Mouse (Mus musculus): ENCODE results near the gene Gabpb2. TPM values are rescaled to one million over a fixed set of nuclear protein-coding genes. Genes with fewer than 3 reads are reported as not detected.
"Not testable (repeated sequence)": the region's sequence is repeated elsewhere in the genome, so short reads cannot be mapped to it uniquely, and the experiment has no call there.

Gabpb2 gene
- polyA plus RNA-seq, 1 experiment from 2014 or later = 4.5 TPM

DNA sequence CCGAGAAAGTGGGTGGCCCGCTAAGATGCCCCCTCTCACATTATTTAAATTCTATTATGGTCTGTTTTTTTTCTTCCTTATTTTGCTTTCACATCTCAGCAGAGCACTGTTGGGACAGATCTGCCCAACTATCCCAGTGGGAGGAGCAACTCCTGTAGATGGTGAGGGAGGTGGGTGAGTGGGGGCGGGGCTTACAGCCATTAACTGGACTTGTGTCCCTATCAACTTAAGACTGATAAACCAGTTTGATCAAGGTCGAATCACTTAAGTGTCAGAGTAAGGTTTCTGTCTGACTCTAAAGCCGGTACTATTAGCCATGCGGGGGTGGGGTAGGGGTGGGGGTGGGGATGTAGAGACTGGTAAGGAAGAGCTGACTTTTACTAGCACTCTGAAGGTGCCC, 82.7 kb downstream of the Gabpb2 start:
- peak; percentile 68 for DNase-seq (ENCODE audit: low spot score)
- Histone ChIP-seq H3K9ac (ENCODE audit: low read depth, low read length) (0 out of 2 replicates have a peak overlapping the region, but pooled peaks have one; percentile 31), H3K36me3 (ENCODE audit: insufficient read depth, low read length) (peaks cover 3% of the 10 kb centered on the region), H3K27ac (peak overlapping the region; percentile 50; the same call in 1 of the 2 replicates), H3K27me3 (ENCODE audit: insufficient read depth, low read length) (no peaks in the 10 kb centered on the region), H3K4me2 (ENCODE audit: low read length) (peak overlapping the region; percentile 53), H3K4me3 (replicated peaks; ENCODE audit: low read depth, low read length) (peak overlapping the region; percentile 30), H3K4me1 (replicated peaks; ENCODE audit: insufficient read depth, low read length) (peaks cover 12% of the 10 kb centered on the region), H3K9me3 (replicated peaks; ENCODE audit: low read length) (no peaks in the 10 kb centered on the region)
- ATAC-seq (replicated peaks; ENCODE audit: low FRiP score, low read depth) = no peak
- TF ChIP-seq CTCF (IDR thresholded peaks at IDR 0.05; ENCODE audit: low read depth) = no peak
- 18% methylated on average over 6 of the region's 6 CpGs for WGBS

DNA sequence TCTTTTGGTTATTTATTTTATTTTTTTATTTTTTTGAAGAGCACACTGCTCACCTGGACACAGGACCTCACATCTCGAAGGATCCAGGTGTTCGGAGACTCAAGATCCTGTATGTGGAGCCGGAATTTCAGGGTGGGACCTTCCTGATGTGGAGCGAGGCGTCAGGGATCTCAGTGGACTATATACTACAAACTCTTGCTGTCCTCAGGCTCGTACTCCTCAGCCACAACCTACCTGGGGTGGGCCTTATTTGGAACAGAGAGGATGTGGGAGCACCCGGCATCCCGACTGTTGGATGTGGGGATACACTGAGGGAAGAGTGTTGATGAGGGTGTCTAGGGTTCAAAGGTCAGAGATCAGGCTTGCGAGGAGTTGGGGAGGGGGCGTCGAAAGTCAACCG, 83.6 kb downstream of the Gabpb2 start:
- peaks cover 12% of the 10 kb centered on the region for H3K4me1 ChIP-seq (replicated peaks; ENCODE audit: insufficient read depth, low read length)
- not testable (repeated sequence) for DNase-seq (ENCODE audit: low spot score); H3K27ac ChIP-seq; H3K4me2 ChIP-seq (ENCODE audit: low read length); H3K4me3 ChIP-seq (replicated peaks; ENCODE audit: low read depth, low read length); H3K9me3 ChIP-seq (replicated peaks; ENCODE audit: low read length); H3K36me3 ChIP-seq (ENCODE audit: insufficient read depth, low read length); H3K9ac ChIP-seq (ENCODE audit: low read depth, low read length); H3K27me3 ChIP-seq (ENCODE audit: insufficient read depth, low read length)
- WGBS = no CpG with 5 or more reads among the region's 12 CpGs
- peak; percentile 33 for ATAC-seq (replicated peaks; ENCODE audit: low FRiP score, low read depth)

- ATAC-seq (replicated peaks; ENCODE audit: low FRiP score, low read depth) (peak; percentile 88), DNase-seq (ENCODE audit: low spot score) (peak; percentile 99)
- H3K27ac ChIP-seq = peak within 1 kb of the TSS; percentile 72
- H3K4me1 ChIP-seq (replicated peaks; ENCODE audit: insufficient read depth, low read length) = peaks cover 12% of the 10 kb centered on the region
- no peaks in the 10 kb centered on the region for H3K9me3 ChIP-seq (replicated peaks; ENCODE audit: low read length)
- peak; percentile 16; the same call in 1 of the 2 replicates for TF ChIP-seq CTCF (IDR thresholded peaks at IDR 0.05; ENCODE audit: low read depth)
- peak within 1 kb of the TSS; percentile 46 for H3K4me3 ChIP-seq (replicated peaks; ENCODE audit: low read depth, low read length)
- under 1% methylated on average over 20 of the region's 20 CpGs for WGBS
- H3K4me2 ChIP-seq (ENCODE audit: low read length) = peak within 1 kb of the TSS; percentile 67
- H3K27me3 ChIP-seq (ENCODE audit: insufficient read depth, low read length) = no peaks in the 10 kb centered on the region
- 0 out of 2 replicates have a peak, but pooled peaks cover 4% of the 10 kb centered on the region for H3K36me3 ChIP-seq (ENCODE audit: insufficient read depth, low read length)
- peak within 1 kb of the TSS; percentile 63 for H3K9ac ChIP-seq (ENCODE audit: low read depth, low read length)
These were observed 84.0 kb downstream of the Gabpb2 start, which contains the start of the genes Scnm1 and Lysmd1 for GRCm38 (mm10) chr3:95133680-95134101. Gene Scnm1 (minus strand): TSS chr3:95134011. Gene Lysmd1 (plus strand): TSS chr3:95134088.

GRCm38 (mm10) chr3:95133176-95133575, 84.5 kb downstream of the Gabpb2 start:
- H3K4me3 ChIP-seq (replicated peaks; ENCODE audit: low read depth, low read length) = peak overlapping the region; percentile 46
- WGBS = 58% methylated on average over 11 of the region's 11 CpGs
- no peaks in the 10 kb centered on the region for H3K9me3 ChIP-seq (replicated peaks; ENCODE audit: low read length)
- no peak for ATAC-seq (replicated peaks; ENCODE audit: low FRiP score, low read depth)
- peak overlapping the region; percentile 63 for H3K9ac ChIP-seq (ENCODE audit: low read depth, low read length)
- peaks cover 12% of the 10 kb centered on the region for H3K4me1 ChIP-seq (replicated peaks; ENCODE audit: insufficient read depth, low read length)
- no peak for DNase-seq (ENCODE audit: low spot score)
- 0 out of 2 replicates have a peak overlapping the region, but pooled peaks have one; percentile 72 for H3K27ac ChIP-seq
- no peaks in the 10 kb centered on the region for H3K27me3 ChIP-seq (ENCODE audit: insufficient read depth, low read length)
- H3K36me3 ChIP-seq (ENCODE audit: insufficient read depth, low read length) = 0 out of 2 replicates have a peak, but pooled peaks cover 4% of the 10 kb centered on the region
- peak overlapping the region; percentile 67 for H3K4me2 ChIP-seq (ENCODE audit: low read length)
- no peak for TF ChIP-seq CTCF (IDR thresholded peaks at IDR 0.05; ENCODE audit: low read depth)

DNA sequence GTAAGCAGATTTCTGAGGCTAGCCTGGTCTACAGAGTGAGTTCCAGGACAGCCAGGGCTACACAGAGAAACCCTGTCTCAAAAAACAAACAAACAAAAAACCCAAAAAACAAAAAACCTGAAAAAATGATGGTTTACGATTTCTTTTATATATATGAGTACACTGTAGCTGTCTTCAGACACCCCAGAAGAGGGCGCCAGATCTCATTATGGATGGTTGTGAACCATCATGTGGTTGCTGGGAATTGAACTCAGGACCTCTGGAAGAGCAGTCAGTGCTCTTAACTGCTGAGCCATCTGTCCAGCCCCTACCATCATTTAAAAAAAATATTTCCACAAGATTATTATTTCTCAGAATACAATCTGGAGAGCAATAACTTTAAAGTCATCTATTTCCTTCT, 85.3 kb downstream of the Gabpb2 start:
- TF ChIP-seq CTCF (IDR thresholded peaks at IDR 0.05; ENCODE audit: low read depth) = peak; percentile 42
- H3K4me1 ChIP-seq (replicated peaks; ENCODE audit: insufficient read depth, low read length) = peaks cover 12% of the 10 kb centered on the region
- H3K27me3 ChIP-seq (ENCODE audit: insufficient read depth, low read length); H3K9me3 ChIP-seq (replicated peaks; ENCODE audit: low read length); H3K27ac ChIP-seq; DNase-seq (ENCODE audit: low spot score); H3K9ac ChIP-seq (ENCODE audit: low read depth, low read length); H3K36me3 ChIP-seq (ENCODE audit: insufficient read depth, low read length); H3K4me3 ChIP-seq (replicated peaks; ENCODE audit: low read depth, low read length); ATAC-seq (replicated peaks; ENCODE audit: low FRiP score, low read depth); H3K4me2 ChIP-seq (ENCODE audit: low read length): not testable (repeated sequence)
- WGBS = 86% methylated on average over 2 of the region's 2 CpGs

Small RNA genes lying within 50 kb of the gene (microRNA-seq; reads per million reads assigned to microRNA genes)
- gene Mir8099-1 = not detected

Other genes starting within 250 kb of the Gabpb2 start
- gene Pi4kb, start 243.2 kb downstream of the Gabpb2 start, polyA plus RNA-seq (2015; fragmentation: Nextera tagmentation; extraction: Ambion mirVana) = 20.2 and 20.7 TPM in 2 replicates
- 19.7 and 20.0 TPM in 2 replicates for gene Zfp687, start 202.5 kb downstream of the Gabpb2 start, polyA plus RNA-seq (2015; fragmentation: Nextera tagmentation; extraction: Ambion mirVana)
- 214 and 231 TPM in 2 replicates for gene Psmd4, start 175.3 kb downstream of the Gabpb2 start, polyA plus RNA-seq (2015; fragmentation: Nextera tagmentation; extraction: Ambion mirVana)
- gene Pip5k1a, start 111.0 kb downstream of the Gabpb2 start, polyA plus RNA-seq (2015; fragmentation: Nextera tagmentation; extraction: Ambion mirVana) = 17.8 and 19.8 TPM in 2 replicates
- 116 and 120 TPM in 2 replicates for gene Vps72, start 106.9 kb downstream of the Gabpb2 start, polyA plus RNA-seq (2015; fragmentation: Nextera tagmentation; extraction: Ambion mirVana)
- gene Tmod4, start 93.4 kb downstream of the Gabpb2 start, polyA plus RNA-seq (2015; fragmentation: Nextera tagmentation; extraction: Ambion mirVana) = 0.69 and 0.83 TPM in 2 replicates
- 63.0 and 63.5 TPM in 2 replicates for gene Scnm1, start 83.9 kb downstream of the Gabpb2 start, polyA plus RNA-seq (2015; fragmentation: Nextera tagmentation; extraction: Ambion mirVana)
- 14.4 and 15.2 TPM in 2 replicates for gene Lysmd1, start 83.8 kb downstream of the Gabpb2 start, polyA plus RNA-seq (2015; fragmentation: Nextera tagmentation; extraction: Ambion mirVana)
- gene Tnfaip8l2, start 75.6 kb downstream of the Gabpb2 start, polyA plus RNA-seq (2015; fragmentation: Nextera tagmentation; extraction: Ambion mirVana) = 2.8 and 3.6 TPM in 2 replicates
- 1.8 and 2.9 TPM in 2 replicates for gene Sema6c, start 57.5 kb downstream of the Gabpb2 start, polyA plus RNA-seq (2015; fragmentation: Nextera tagmentation; extraction: Ambion mirVana)
- gene Cdc42se1, start 10.8 kb upstream of the Gabpb2 start, polyA plus RNA-seq (2015; fragmentation: Nextera tagmentation; extraction: Ambion mirVana) = 98.5 and 102 TPM in 2 replicates
- gene Mllt11, start 14.3 kb upstream of the Gabpb2 start, polyA plus RNA-seq (2015; fragmentation: Nextera tagmentation; extraction: Ambion mirVana) = 11.2 and 11.8 TPM in 2 replicates
- gene Gm128, start 23.7 kb upstream of the Gabpb2 start, polyA plus RNA-seq (2015; fragmentation: Nextera tagmentation; extraction: Ambion mirVana) = 1.2 and 1.3 TPM in 2 replicates
- 0.82 and 1.6 TPM in 2 replicates for gene Bnipl, start 33.3 kb upstream of the Gabpb2 start, polyA plus RNA-seq (2015; fragmentation: Nextera tagmentation; extraction: Ambion mirVana)
- 72.6 and 73.2 TPM in 2 replicates for gene Mindy1, start 63.4 kb upstream of the Gabpb2 start, polyA plus RNA-seq (2015; fragmentation: Nextera tagmentation; extraction: Ambion mirVana)
- gene Prune1, start 64.2 kb upstream of the Gabpb2 start, polyA plus RNA-seq (2015; fragmentation: Nextera tagmentation; extraction: Ambion mirVana) = 20.1 and 20.3 TPM in 2 replicates
- 9.9 and 10.1 TPM in 2 replicates for gene Anxa9, start 89.3 kb upstream of the Gabpb2 start, polyA plus RNA-seq (2015; fragmentation: Nextera tagmentation; extraction: Ambion mirVana)
- gene Cers2, start 96.9 kb upstream of the Gabpb2 start, polyA plus RNA-seq (2015; fragmentation: Nextera tagmentation; extraction: Ambion mirVana) = 172 and 186 TPM in 2 replicates
- 22.2 and 23.2 TPM in 2 replicates for gene Setdb1, start 139.3 kb upstream of the Gabpb2 start, polyA plus RNA-seq (2015; fragmentation: Nextera tagmentation; extraction: Ambion mirVana)
- gene 4930558C23Rik, start 184.9 kb upstream of the Gabpb2 start, polyA plus RNA-seq (2015; fragmentation: Nextera tagmentation; extraction: Ambion mirVana) = 0.22 and 0.26 TPM in 2 replicates
- 21.6 and 26.7 TPM in 2 replicates for gene Arnt, start 216.5 kb upstream of the Gabpb2 start, polyA plus RNA-seq (2015; fragmentation: Nextera tagmentation; extraction: Ambion mirVana)